Mouse (Mus musculus): ENCODE measurements at regions not wholly inside any gene's neighbourhood (a gene's known extent, or its start where the extent isn't known, plus 50 kb on each side); places are given as distances from the start of the nearest gene placed in this dataset.
"Not testable (repeated sequence)": the region's sequence is repeated elsewhere in the genome, so short reads cannot be mapped to it uniquely, and the experiment has no call there.

GRCm38 (mm10) chr7:73608804-73609275, 67.2 kb upstream of the Chd2 start:
- no peak for DNase-seq (ENCODE audit: low spot score in 2 of 2)

GRCm38 (mm10) chr7:73608070-73608803, 66.6 kb upstream of the Chd2 start:
- no peak for DNase-seq (ENCODE audit: low spot score in 2 of 2)

- DNase-seq (ENCODE audit: low spot score in 2 of 2) = no peak
Measured at GRCm38 (mm10) chr7:73607450-73608005, 65.9 kb upstream of the Chd2 start.

DNA sequence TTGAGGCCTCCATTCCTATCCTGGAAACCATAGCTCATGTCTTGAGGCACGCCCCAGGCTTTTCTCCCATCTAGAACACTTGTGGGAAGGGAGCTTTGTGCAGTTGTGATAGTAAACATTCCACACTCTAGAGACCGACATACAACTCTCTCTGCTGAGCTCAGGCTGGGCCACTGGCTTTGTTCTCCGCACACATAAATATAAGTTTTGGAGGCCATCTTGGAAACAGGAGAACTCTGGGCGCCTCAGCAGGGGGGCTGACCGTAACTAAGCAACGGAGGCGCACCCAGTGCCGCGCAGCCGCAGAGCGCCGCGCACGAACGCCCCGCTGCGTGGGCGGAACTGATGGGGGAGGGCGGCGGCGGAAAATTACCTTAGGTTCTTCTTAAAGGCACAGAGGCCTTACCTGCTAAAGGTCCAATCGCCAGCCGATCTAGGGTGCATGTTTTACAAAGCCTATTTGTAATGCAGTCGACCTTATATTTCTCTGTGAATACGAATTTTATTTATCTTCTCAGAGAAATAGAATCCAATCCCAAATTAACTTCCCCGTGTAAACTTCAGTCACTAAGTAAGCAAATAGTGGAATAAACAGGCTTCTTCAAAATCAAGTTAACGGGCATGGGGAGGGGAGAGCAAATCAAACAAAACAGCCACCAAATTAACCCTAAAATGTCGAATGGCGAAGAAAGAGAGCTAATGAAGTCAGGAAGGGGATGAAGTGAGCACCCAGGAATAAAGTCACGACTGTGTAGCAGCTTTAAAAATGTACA, 65.2 kb upstream of the Chd2 start:
- DNase-seq (ENCODE audit: low spot score in 2 of 2) = peak; percentile 93 to 96

GRCm38 (mm10) chr7:73604597-73604996, 63.0 kb upstream of the Chd2 start:
- no peak for DNase-seq (ENCODE audit: low spot score in 2 of 2)

- DNase-seq (ENCODE audit: low spot score in 2 of 2) = no peak
Measured at GRCm38 (mm10) chr7:73602815-73603551, 61.4 kb upstream of the Chd2 start.

GRCm38 (mm10) chr7:73601336-73601735, 59.7 kb upstream of the Chd2 start:
- no peak for DNase-seq (ENCODE audit: low spot score in 2 of 2)

DNA sequence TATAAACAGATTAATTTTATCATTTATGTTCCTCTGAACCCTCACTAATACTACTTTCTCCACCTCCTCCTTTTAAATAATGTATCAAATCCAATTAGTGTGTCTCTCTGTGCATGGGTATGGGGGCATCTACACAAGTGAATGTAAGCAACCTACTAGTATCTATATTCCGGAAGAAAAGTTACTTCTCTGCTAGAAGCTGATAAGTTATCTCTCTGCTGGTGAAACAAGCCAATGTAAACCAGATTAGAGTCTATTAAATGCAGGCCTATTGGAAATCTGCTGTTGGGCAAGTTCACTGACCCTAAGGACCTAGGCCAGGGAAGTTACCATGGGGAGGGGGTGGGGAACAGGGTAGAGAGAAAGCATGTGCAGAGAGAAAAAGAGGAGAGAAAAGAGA, 59.1 kb upstream of the Chd2 start:
- no peak for DNase-seq (ENCODE audit: low spot score in 2 of 2)

DNA sequence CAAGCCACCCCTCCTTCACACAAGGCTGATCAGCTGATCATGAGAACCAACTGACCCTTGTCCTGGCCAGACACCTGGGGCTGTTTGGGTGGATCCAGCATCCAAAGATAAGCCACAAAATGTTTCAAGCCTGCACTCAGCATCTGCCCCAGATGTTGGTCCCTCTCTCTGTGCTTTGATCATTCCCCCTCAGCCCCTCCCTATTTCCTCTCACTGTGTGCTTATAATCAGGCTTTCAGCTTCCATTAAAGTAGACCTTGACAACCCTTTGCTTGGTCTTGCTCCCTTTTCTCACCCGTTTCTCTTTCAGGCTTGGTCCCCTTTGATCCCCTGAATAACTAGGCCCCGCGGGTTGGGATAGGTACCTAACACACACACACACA, 58.4 kb upstream of the Chd2 start:
- not testable (repeated sequence) for DNase-seq (ENCODE audit: low spot score in 2 of 2)

DNA sequence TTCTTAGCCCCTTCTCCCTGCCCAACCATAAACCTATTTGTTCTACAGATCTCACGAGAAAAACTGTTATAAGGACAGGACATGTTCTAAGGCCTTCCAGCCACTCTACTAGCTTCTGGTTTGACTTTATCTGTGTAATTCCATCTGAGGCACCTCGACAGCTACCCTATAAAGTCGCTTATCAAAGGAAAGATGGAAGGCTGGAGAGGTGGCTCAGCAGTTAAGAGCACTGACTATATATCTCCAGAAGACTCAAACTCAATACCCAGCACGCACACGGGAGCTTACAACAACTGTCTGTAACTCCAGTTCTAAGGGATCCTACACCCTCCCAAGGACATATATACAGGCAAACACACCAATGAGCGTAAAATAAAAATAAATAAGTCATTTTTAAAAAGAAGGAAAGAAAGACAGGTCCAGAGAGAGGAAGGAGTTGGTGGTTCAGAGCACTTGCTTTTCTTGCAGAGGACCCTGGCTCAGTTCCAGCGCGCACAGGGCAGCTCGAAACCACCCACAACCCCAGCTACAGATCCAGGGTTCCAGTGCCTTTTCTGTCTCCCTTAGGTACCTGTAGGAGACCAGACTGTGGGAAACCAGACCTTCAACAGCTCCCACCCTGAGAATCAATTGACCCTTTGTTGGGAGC, 57.8 kb upstream of the Chd2 start:
- DNase-seq (ENCODE audit: low spot score in 2 of 2) = no peak

GRCm38 (mm10) chr7:73597968-73598367, 56.3 kb upstream of the Chd2 start:
- DNase-seq (ENCODE audit: low spot score in 2 of 2) = no peak

GRCm38 (mm10) chr7:73596866-73597840, 55.5 kb upstream of the Chd2 start:
- DNase-seq (ENCODE audit: low spot score in 2 of 2) = no peak

DNA sequence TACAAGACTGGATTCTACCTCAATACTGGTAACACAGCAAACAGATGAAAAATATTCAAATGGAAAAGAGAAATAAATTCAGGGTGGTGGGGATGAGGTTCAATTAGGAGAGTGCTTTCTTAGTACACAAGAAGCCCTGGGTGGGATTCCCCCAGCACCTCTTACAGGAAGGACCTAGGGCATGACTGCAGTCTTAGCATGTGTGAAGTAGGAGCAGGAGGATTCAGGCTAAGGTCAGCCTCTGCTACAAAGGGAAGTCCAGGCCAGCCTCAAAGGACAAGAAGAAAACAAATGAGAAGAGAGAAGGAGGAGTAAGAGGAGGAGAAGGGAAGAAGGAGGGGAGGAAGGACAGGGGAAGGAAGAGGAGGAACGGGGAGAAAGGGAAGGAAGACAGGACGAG, 54.8 kb upstream of the Chd2 start:
- no peak for DNase-seq (ENCODE audit: low spot score in 2 of 2)

- no peak for DNase-seq (ENCODE audit: low spot score in 2 of 2)
Measured at GRCm38 (mm10) chr7:73595860-73596259, 54.2 kb upstream of the Chd2 start.

DNA sequence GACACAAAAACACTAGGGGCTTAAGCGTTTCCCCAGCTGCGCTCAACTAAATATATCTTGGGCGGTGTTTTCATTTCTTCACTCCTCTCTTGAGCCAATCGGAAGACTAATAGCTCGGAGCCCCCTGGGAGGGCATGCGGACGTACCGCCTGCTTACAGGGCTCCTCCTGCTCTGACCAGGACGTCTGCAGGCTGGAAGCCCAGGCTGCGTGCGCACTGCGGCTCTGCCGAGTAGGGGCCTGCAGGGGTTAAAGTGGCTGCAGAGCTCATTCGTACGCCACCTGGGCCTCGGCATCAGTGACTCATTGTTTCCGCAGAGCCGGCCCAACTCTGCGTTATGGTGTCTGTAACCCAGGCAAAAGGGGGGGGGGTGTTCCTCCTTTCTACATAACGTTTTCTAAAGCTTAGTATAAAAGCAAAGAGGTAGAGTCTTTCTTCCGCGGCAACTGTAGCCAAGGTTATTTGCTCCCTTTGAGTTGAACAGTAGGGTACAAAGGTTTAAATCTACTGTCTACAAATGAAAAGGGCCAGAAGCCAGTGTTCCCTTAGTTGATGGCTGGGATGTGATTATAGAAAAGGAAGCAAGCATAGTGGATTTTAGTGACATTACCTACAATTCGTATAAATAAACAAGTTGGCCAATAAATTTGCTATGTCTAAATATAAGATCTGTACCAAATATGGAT, 53.7 kb upstream of the Chd2 start:
- DNase-seq (ENCODE audit: low spot score in 2 of 2) = peak; percentile 95 to 96

DNA sequence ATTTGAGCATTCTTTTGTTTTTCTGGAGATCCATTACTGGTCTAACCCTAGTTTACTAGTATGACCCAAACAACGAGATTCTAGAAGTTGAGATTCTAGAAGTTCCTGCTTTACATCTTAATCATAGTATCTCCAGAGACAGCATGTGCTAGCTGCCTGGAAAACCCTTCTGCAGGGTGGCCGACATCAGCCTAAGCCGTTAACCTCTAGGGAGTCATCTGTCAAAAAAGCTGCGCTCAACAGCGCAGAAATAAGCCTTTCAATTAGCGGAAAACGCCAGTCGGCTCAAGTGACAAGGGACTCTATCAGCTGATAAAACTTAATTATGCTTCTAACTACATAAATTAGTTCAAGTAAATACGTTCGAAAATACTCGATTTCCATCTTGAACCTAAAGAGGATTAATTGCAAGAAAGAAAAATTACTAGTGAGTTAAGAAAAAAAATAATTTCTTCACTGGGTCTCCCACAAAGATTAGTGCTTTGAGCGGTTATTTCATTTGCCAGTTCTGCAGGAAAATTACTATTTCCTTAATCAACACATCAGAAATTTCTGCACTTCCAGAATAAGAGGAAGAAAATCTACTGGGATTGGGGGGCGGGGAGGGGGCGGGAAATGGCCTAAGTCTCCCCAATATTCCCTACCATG, 53.0 kb upstream of the Chd2 start:
- peak in 1 of 2 experiments; percentile 40 for DNase-seq (ENCODE audit: low spot score in 2 of 2)

DNA sequence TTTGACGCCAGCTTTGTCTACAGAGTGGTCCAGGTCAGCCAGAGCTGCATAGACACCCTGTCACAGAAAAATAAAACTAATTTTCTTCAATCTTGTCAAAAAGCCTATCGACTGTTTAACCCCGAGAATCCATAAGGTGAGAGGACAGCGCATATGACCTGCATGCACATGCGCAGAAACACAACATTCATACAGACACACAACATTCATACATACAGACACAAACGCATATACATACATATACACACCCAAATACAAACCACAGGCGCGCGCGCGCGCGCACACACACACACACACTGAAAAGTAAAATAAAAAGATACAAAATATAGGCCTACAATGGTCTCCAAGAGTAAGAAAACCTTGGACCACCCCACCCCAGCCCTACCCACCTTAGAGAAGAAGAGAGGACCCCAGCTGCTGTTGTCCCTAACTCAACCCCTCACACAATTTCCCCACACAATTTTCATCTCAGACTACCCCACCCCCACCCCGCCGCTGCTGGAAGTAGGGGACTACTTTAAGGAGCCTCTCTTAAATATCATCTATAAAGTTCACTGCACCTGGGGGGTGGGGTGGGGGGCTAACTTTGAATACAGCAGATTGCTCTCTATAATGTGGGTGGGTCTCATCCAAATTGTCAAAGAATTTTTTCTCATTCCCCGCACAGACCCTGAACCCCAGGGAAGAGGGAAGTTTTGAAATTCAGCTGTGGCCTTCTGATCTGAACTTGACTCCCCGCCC, 52.2 kb upstream of the Chd2 start:
- DNase-seq (ENCODE audit: low spot score in 2 of 2) = no peak

DNA sequence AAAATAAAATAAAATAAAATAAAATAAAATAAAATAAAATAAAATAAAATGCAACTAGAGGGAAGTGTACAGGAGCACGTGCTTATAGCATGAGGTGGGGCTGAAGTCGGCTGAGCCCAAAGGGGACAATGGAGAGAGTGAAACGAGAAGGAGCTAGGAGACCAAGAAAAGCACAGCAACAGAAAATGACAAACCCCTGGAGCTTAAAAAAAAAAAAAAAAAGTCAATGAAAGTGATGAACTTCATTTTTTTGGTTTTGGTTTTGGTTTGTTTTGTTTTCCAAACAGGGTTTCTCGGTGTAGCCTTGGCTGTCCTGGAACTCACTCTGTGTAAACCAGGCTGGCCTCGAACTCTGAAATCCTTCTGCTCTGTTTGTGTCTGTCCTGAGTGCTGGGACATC, 51.2 kb upstream of the Chd2 start:
- no peak for DNase-seq (ENCODE audit: low spot score in 2 of 2)

Measured in natural killer cell, adult 2 months (primary cell).